Mouse (Mus musculus): Measurements from ENCODE around the gene Tex9.
A peak's percentile ranks its signal among the peaks of the same experiment; 100 is the strongest.
"Not testable (repeated sequence)": the region's sequence is repeated elsewhere in the genome, so short reads cannot be mapped to it uniquely, and the experiment has no call there.

Tex9 gene

GRCm38 (mm10) chr9:72479276-72479675, 12.7 kb downstream of the Tex9 start:
- peak; percentile 35 for DNase-seq (ENCODE audit: low read depth)

- DNase-seq (ENCODE audit: low read depth) = no peak
Observed at GRCm38 (mm10) chr9:72477306-72477705, 14.7 kb downstream of the Tex9 start.

GRCm38 (mm10) chr9:72475511-72475910, 16.5 kb downstream of the Tex9 start:
- no peak for DNase-seq (ENCODE audit: low read depth)

- DNase-seq (ENCODE audit: low read depth) = no peak
Observed at GRCm38 (mm10) chr9:72469851-72470250, 22.2 kb downstream of the Tex9 start.

GRCm38 (mm10) chr9:72468616-72469015, 23.4 kb downstream of the Tex9 start:
- no peak for DNase-seq (ENCODE audit: low read depth)

- DNase-seq (ENCODE audit: low read depth) = peak; percentile 82
Observed at GRCm38 (mm10) chr9:72467551-72468407, 24.2 kb downstream of the Tex9 start.

- peak; percentile 83 for DNase-seq (ENCODE audit: low read depth)
Observed at GRCm38 (mm10) chr9:72465754-72466181, 26.2 kb downstream of the Tex9 start.

GRCm38 (mm10) chr9:72464806-72465205, 27.2 kb downstream of the Tex9 start:
- no peak for DNase-seq (ENCODE audit: low read depth)

GRCm38 (mm10) chr9:72462427-72462826, 29.6 kb downstream of the Tex9 start:
- no peak for DNase-seq (ENCODE audit: low read depth)

GRCm38 (mm10) chr9:72460767-72461166, 31.2 kb downstream of the Tex9 start:
- DNase-seq (ENCODE audit: low read depth) = no peak

GRCm38 (mm10) chr9:72459703-72460102, 32.3 kb downstream of the Tex9 start:
- no peak for DNase-seq (ENCODE audit: low read depth)

- DNase-seq (ENCODE audit: low read depth) = peak; percentile 87
Observed at GRCm38 (mm10) chr9:72458233-72458632, 33.8 kb downstream of the Tex9 start.

- no peak for DNase-seq (ENCODE audit: low read depth)
Observed at GRCm38 (mm10) chr9:72456374-72456773, 35.6 kb downstream of the Tex9 start.

- not testable (repeated sequence) for DNase-seq (ENCODE audit: low read depth)
Observed at GRCm38 (mm10) chr9:72454281-72454680, 37.7 kb downstream of the Tex9 start.

GRCm38 (mm10) chr9:72451111-72451510, 40.9 kb downstream of the Tex9 start:
- no peak for DNase-seq (ENCODE audit: low read depth)

- no peak for DNase-seq (ENCODE audit: low read depth)
Observed at GRCm38 (mm10) chr9:72450363-72450762, 41.6 kb downstream of the Tex9 start.

GRCm38 (mm10) chr9:72449841-72450240, 42.2 kb downstream of the Tex9 start:
- DNase-seq (ENCODE audit: low read depth) = no peak

- DNase-seq (ENCODE audit: low read depth) = peak; percentile 85
Observed at GRCm38 (mm10) chr9:72449367-72449766, 42.6 kb downstream of the Tex9 start.

GRCm38 (mm10) chr9:72448026-72448425, 44.0 kb downstream of the Tex9 start:
- DNase-seq (ENCODE audit: low read depth) = peak; percentile 88

- no peak for DNase-seq (ENCODE audit: low read depth)
Observed at GRCm38 (mm10) chr9:72441927-72442715, 49.9 kb downstream of the Tex9 start.

GRCm38 (mm10) chr9:72440948-72441926, 50.8 kb downstream of the Tex9 start:
- peak; percentile 55 for DNase-seq (ENCODE audit: low read depth)

- DNase-seq (ENCODE audit: low read depth) = no peak
Observed at GRCm38 (mm10) chr9:72440358-72440757, 51.7 kb downstream of the Tex9 start.

All from naive thymus-derived CD4-positive, alpha-beta T cell, adult 2 months (primary cell).